Mouse (Mus musculus): ENCODE data around the gene Tbce.
A peak's percentile ranks its signal among the peaks of the same experiment; 100 is the strongest.

DNA sequence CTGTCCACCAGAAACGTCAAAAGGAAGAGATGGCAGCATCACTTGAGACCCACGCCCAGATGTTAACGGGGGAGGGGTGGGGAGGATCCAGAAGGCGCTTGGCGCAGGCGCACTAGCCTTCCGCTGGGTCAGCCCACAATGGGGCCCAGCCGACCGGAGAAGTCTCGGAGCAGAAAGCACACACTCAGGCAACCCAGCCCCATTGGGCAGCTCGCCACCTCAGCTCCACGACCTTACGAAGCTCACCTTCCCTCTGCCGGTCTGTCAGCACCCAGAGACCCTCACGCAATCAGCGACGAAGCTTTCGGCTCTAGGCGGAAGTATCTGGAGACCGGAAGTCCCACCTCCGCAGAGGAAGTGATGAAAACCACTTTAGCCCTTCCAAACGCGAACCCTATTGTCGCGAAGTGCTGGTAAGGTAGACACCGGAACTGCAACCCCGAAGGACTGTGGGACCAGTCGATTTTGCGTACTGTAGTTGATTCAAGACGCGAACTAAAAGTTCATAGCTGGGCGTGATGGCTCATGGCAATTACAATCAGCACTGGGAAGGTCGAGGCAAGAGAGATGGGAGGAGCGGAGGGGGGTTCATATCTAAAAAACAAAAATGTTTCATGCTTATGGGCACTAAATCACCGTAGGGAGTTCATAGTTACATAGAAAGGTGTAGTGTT is at the start of gene Tbce:
- TF ChIP-seq CTCF (conservative IDR thresholded peaks at IDR 0.05; ENCODE audit: insufficient read depth, insufficient read length, low read depth, low read length) (peak; percentile 24; the same call in 1 of the 2 replicates), POLR2A (IDR thresholded peaks at IDR 0.05; ENCODE audit: low read depth, low read length) (no peak)

Measured in kidney, adult 2 months (tissue).